Mouse (Mus musculus) neural tube, embryonic 14.5 days (tissue): Measurements from ENCODE around the gene Abr. TPM values are rescaled to one million over a fixed set of nuclear protein-coding genes. Genes with fewer than 3 reads are reported as not detected.

ENCODE experiments used
- ATAC-seq: fragments of 200-750 bp; cut with Nextera tagmentation; 2 replicates; pipeline ENCODE4 v1.8.0; 2017; ENCODE audit warnings: low read depth, mild to moderate bottlenecking, moderate TSS enrichment, moderate library complexity
- H3K27ac ChIP-seq: fragments of 300-500 bp; sonication (generic); 2 replicates; pipeline ENCODE4 v1.5.1; 2014; ENCODE audit warnings: low read depth, mild to moderate bottlenecking, control low read depth, low read length, moderate library complexity, mixed read lengths
- H3K27me3 ChIP-seq: fragments of 300-500 bp; sonication (generic); 2 replicates; pipeline ENCODE4 v1.6.1; 2014; ENCODE audit warnings: low read length; ENCODE audit not compliant: control insufficient read depth, insufficient read depth
- H3K36me3 ChIP-seq: fragments of 300-500 bp; sonication (generic); 2 replicates; pipeline ENCODE4 v1.6.1; 2014; ENCODE audit warnings: low read length, mixed read lengths; ENCODE audit not compliant: control insufficient read depth, insufficient read depth
- H3K4me1 ChIP-seq: fragments of 300-500 bp; sonication (generic); 2 replicates; pipeline ENCODE4 v1.6.1; 2014; ENCODE audit warnings: low read length; ENCODE audit not compliant: control insufficient read depth, insufficient read depth
- H3K4me2 ChIP-seq: fragments of 300-500 bp; sonication (generic); 2 replicates; pipeline ENCODE4 v1.6.1; 2014; ENCODE audit warnings: mild to moderate bottlenecking, low read depth, low read length, control low read depth
- H3K4me3 ChIP-seq: fragments of 300-500 bp; sonication (generic); 2 replicates; pipeline ENCODE4 v1.5.1; 2014; ENCODE audit warnings: low read depth, low read length, control low read depth, mixed read lengths
- H3K9ac ChIP-seq: fragments of 300-500 bp; sonication (generic); replicated peaks from 2 replicates; pipeline ENCODE4 v1.6.1; 2014; ENCODE audit warnings: low read depth, mild to moderate bottlenecking, control low read depth, low read length, mixed read lengths
- H3K9me3 ChIP-seq: fragments of 300-500 bp; sonication (generic); 2 replicates; pipeline ENCODE4 v1.6.1; 2016; ENCODE audit warnings: low read length; ENCODE audit not compliant: control insufficient read depth
- WGBS: fragments of 180-500 bp; shearing (Covaris S2); extraction: QIAGEN DNeasy Blood & Tissue Kit; methylation state at CpG from one replicate; pipeline ENCODE4 v1.1.7; 2014; 5-methylcytosine and 5-hydroxymethylcytosine counted together
- polyA plus RNA-seq: library from polyadenylated mRNA; unstranded; fragments of >200 nt; fragmentation: Nextera tagmentation; extraction: Ambion mirVana; gene quantifications from 2 replicates; pipeline ENCODE4 v1.2.1, GENCODE M21; 2014

The Abr gene
- polyA plus RNA-seq, 1 experiment from 2014 or later: 99.2 TPM

- no peak for ATAC-seq
- H3K9ac ChIP-seq: no peak overlapping the region
- H3K9me3 ChIP-seq: no peaks in the 10 kb centered on the region
- H3K36me3 ChIP-seq: no peaks in the 10 kb centered on the region
- no peak overlapping the region for H3K27ac ChIP-seq
- no peaks in the 10 kb centered on the region for H3K4me1 ChIP-seq
- WGBS: 10% methylated on average over 3 of the region's 3 CpGs
- H3K27me3 ChIP-seq: no peaks in the 10 kb centered on the region
- no peak overlapping the region for H3K4me3 ChIP-seq
- H3K4me2 ChIP-seq: no peak overlapping the region
Measured at GRCm38 (mm10) chr11:76586119-76586518, 36.0 kb downstream of the Abr start.

GRCm38 (mm10) chr11:76577588-76578257, 44.4 kb downstream of the Abr start:
- WGBS: 39% methylated on average over 12 of the region's 12 CpGs
- ATAC-seq: peak; percentile 61; the same call in 1 of the 2 replicates
- no peak overlapping the region for H3K4me2 ChIP-seq
- no peaks in the 10 kb centered on the region for H3K36me3 ChIP-seq
- H3K4me1 ChIP-seq: no peaks in the 10 kb centered on the region
- no peak overlapping the region for H3K9ac ChIP-seq
- no peak overlapping the region for H3K27ac ChIP-seq
- no peak overlapping the region for H3K4me3 ChIP-seq
- no peaks in the 10 kb centered on the region for H3K27me3 ChIP-seq
- no peaks in the 10 kb centered on the region for H3K9me3 ChIP-seq

GRCm38 (mm10) chr11:76572820-76573385, 49.2 kb downstream of the Abr start:
- no peaks in the 10 kb centered on the region for H3K36me3 ChIP-seq
- no peak for ATAC-seq
- no peaks in the 10 kb centered on the region for H3K27me3 ChIP-seq
- peaks cover 13% of the 10 kb centered on the region for H3K4me1 ChIP-seq
- no peak overlapping the region for H3K9ac ChIP-seq
- H3K4me2 ChIP-seq: no peak overlapping the region
- 92% methylated on average over 6 of the region's 6 CpGs for WGBS
- H3K27ac ChIP-seq: no peak overlapping the region
- no peak overlapping the region for H3K4me3 ChIP-seq
- H3K9me3 ChIP-seq: no peaks in the 10 kb centered on the region

GRCm38 (mm10) chr11:76571613-76571929, 50.5 kb downstream of the Abr start:
- peaks cover 13% of the 10 kb centered on the region for H3K4me1 ChIP-seq
- peak overlapping the region; percentile 56 for H3K4me3 ChIP-seq
- H3K27ac ChIP-seq: no peak overlapping the region
- peak overlapping the region; percentile 56 for H3K9ac ChIP-seq
- no peaks in the 10 kb centered on the region for H3K36me3 ChIP-seq
- peak; percentile 52 for ATAC-seq
- no peaks in the 10 kb centered on the region for H3K27me3 ChIP-seq
- H3K4me2 ChIP-seq: peak overlapping the region; percentile 88
- H3K9me3 ChIP-seq: no peaks in the 10 kb centered on the region
- 5% methylated on average over 8 of the region's 9 CpGs for WGBS

- Histone ChIP-seq H3K9me3 (no peaks in the 10 kb centered on the region), H3K9ac (peak overlapping the region; percentile 56), H3K27ac (no peak overlapping the region), H3K4me1 (peaks cover 14% of the 10 kb centered on the region), H3K4me2 (peak overlapping the region; percentile 88), H3K27me3 (no peaks in the 10 kb centered on the region), H3K4me3 (peak overlapping the region; percentile 56), H3K36me3 (no peaks in the 10 kb centered on the region)
- ATAC-seq: peak; percentile 83
- under 1% methylated on average over 59 of the region's 66 CpGs for WGBS
Measured at GRCm38 (mm10) chr11:76570741-76571612, 51.1 kb downstream of the Abr start.

- ATAC-seq: no peak
- Histone ChIP-seq H3K27ac (no peak overlapping the region), H3K4me1 (peaks cover 16% of the 10 kb centered on the region), H3K9ac (peak overlapping the region; percentile 56), H3K4me2 (peak overlapping the region; percentile 88), H3K27me3 (no peaks in the 10 kb centered on the region), H3K36me3 (no peaks in the 10 kb centered on the region), H3K9me3 (no peaks in the 10 kb centered on the region), H3K4me3 (peak overlapping the region; percentile 56)
- 6% methylated on average over 10 of the region's 10 CpGs for WGBS
Measured at GRCm38 (mm10) chr11:76570201-76570731, 51.8 kb downstream of the Abr start.

- ATAC-seq: no peak
- 37% methylated on average over 3 of the region's 3 CpGs for WGBS
Measured at GRCm38 (mm10) chr11:76569436-76569835, 52.7 kb downstream of the Abr start.

GRCm38 (mm10) chr11:76566081-76566480, 56.0 kb downstream of the Abr start:
- peaks cover 14% of the 10 kb centered on the region for H3K4me1 ChIP-seq
- no peak overlapping the region for H3K4me3 ChIP-seq
- 54% methylated on average over 3 of the region's 3 CpGs for WGBS
- H3K27me3 ChIP-seq: no peaks in the 10 kb centered on the region
- no peak overlapping the region for H3K9ac ChIP-seq
- no peak overlapping the region for H3K27ac ChIP-seq
- no peak overlapping the region for H3K4me2 ChIP-seq
- no peaks in the 10 kb centered on the region for H3K9me3 ChIP-seq
- ATAC-seq: no peak
- H3K36me3 ChIP-seq: no peaks in the 10 kb centered on the region

More at GRCm38 (mm10) chr11:76569436-76569835, 52.7 kb downstream of the Abr start:
- Histone ChIP-seq H3K9ac (no peak overlapping the region), H3K9me3 (no peaks in the 10 kb centered on the region), H3K27me3 (no peaks in the 10 kb centered on the region), H3K4me3 (peak overlapping the region; percentile 56; the same call in 1 of the 2 replicates), H3K4me1 (peaks cover 19% of the 10 kb centered on the region), H3K27ac (no peak overlapping the region), H3K36me3 (no peaks in the 10 kb centered on the region), H3K4me2 (peak overlapping the region; percentile 88)
